Mouse (Mus musculus) spleen, embryonic (tissue): Measurements from ENCODE around the gene Mtf2.
"Not testable (repeated sequence)": the region's sequence is repeated elsewhere in the genome, so short reads cannot be mapped to it uniquely, and the experiment has no call there.

Experiments used
- CTCF ChIA-PET: fragments of 350-600 bp; sonication (Branson Sonifier 250); formaldehyde crosslinking; loops from one replicate; lab custom pipeline; 2022; lab: Charles Lee

Mtf2 gene

DNA sequence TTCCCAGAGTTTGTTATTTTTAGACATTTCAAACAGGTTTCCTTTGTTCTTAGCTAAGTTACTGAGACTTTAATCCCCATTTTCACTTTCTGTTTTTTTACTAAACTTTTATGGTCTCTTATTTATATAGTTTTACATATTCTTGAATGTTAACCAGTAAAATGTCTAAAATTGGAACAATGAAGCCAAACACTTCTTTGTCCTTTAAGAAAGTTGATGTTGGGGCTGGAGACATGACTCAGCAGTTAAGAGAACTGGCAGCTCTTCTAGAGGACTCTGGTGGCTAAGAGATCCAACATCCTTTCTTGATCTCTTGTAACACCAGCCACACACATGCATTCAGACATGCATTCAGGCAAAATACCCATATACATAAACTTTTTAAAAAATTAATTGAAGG, 14.1 kb downstream of the Mtf2 start:
- CTCF ChIA-PET = interaction anchor here (0.5 kb wide), 1 partner anchor 17 kb away, joined by 4 read pairs; no protein-coding TSS in a partner anchor

GRCm38 (mm10) chr5:108082380-108082779, 16.9 kb downstream of the Mtf2 start:
- CTCF ChIA-PET = interaction anchor here (0.6 kb wide), 1 partner anchor 22 kb away, joined by 4 read pairs; no protein-coding TSS in a partner anchor

- CTCF ChIA-PET = no interaction called here
Measured at GRCm38 (mm10) chr5:108085440-108085839, 20.0 kb downstream of the Mtf2 start.

DNA sequence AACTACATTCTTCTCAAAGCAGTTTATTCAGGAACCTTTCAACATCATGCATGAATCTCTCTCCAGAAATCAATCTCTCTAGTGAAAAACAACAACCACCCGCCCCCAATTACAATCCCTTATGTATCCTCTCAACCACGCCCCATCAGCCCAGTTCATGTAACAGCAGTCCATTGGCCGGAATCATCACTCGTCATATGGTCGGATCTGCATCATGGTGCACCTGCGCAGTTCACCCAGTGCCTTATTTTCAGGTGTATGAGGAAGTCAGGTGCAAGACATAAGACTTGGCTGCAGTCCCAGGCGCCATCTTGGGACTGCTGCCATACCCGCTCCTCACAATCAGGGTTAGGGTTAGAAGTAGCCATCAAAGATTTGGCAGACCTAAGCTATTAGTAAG, 27.3 kb downstream of the Mtf2 start:
- CTCF ChIA-PET = not testable (repeated sequence)

- CTCF ChIA-PET = no interaction called here
Measured at GRCm38 (mm10) chr5:108097676-108098075, 32.2 kb downstream of the Mtf2 start.

- CTCF ChIA-PET = no interaction called here
Measured at GRCm38 (mm10) chr5:108100196-108100595, 34.7 kb downstream of the Mtf2 start.

DNA sequence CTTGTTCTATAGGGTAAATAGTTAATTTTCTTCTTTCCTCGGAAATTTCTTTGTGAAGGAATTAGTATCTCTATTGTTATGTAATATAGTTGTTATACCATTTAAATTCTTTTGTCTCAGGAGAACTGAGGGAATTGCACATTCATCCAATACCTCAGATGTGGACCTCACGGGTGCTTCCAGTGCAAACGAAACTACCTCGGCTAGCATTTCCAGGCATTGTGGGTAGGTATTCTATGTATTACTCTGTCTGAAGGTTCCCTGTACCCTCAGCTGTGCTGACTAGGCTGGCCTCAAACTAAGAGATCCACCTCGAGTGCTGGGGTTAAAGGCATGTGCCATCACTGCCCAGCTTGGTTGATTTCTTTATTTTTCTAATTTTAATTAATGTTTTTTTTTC, 38.8 kb downstream of the Mtf2 start:
- CTCF ChIA-PET = interaction anchor here (0.6 kb wide), 1 partner anchor 22 kb away, joined by 4 read pairs; no protein-coding TSS in a partner anchor

- CTCF ChIA-PET = no interaction called here
Measured at GRCm38 (mm10) chr5:108109346-108109745, 43.9 kb downstream of the Mtf2 start.

GRCm38 (mm10) chr5:108117693-108118092, 52.2 kb downstream of the Mtf2 start:
- CTCF ChIA-PET = no interaction called here

GRCm38 (mm10) chr5:108120221-108120900, 54.9 kb downstream of the Mtf2 start:
- CTCF ChIA-PET = no interaction called here

- CTCF ChIA-PET = no interaction called here
Measured at GRCm38 (mm10) chr5:108131849-108132440, 66.5 kb downstream of the Mtf2 start.

DNA sequence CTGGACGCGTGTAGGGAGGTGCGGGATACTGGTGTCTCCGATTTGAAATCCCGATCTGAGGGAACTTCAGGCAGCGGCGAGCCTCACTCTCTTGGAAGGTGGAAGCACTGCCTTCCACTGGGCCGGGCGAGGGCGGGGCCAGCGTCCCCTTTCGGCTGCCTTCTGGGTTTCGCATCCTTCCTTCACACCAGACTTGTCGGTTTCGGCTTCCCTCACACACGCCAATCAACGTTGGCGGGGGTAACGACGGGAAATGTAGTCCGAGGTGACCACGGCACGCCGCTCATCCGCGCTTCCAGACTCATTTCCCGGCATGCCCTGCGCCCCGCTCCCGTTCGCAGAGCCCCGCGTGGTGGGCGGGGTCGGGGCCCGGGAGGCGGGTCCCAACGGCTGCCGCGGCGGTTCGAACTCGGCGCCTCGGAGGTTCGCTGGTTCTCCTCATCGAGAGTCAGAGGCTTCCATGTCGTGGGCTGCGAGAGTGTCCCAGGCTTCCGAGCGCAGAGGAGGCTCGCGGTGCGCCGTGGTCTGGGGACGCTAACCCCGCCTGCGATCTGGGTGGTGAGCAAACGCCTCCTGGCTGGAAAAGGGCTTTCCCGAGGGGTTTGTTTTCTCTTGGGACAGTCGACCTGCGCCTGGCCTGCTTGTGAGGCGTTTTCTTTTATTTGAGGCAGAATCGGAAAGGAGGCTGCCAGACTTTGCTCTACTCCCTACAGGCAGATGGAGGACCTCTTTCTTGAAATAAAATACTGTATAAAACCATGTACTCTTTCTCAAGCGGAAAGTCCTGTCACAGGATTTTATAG, 67.2 kb downstream of the Mtf2 start, which contains the start of the genes Tmed5 and Ccdc18:
TSS of gene Tmed5 (minus strand) at position 180 of the 803 bp plus-strand sequence.
TSS of gene Ccdc18 (plus strand) at position 435 of the 803 bp plus-strand sequence.
- CTCF ChIA-PET = no interaction called here

GRCm38 (mm10) chr5:108152592-108152991, 87.1 kb downstream of the Mtf2 start:
- CTCF ChIA-PET = no interaction called here
